Mouse (Mus musculus): ENCODE measurements around the gene Ldlr. TPM values are rescaled to one million over a fixed set of nuclear protein-coding genes. Genes with fewer than 3 reads are reported as not detected.
"Not testable (repeated sequence)": the region's sequence is repeated elsewhere in the genome, so short reads cannot be mapped to it uniquely, and the experiment has no call there.

Ldlr gene
- polyA plus RNA-seq, 1 experiment from 2014 or later, result 86.7 TPM

DNA sequence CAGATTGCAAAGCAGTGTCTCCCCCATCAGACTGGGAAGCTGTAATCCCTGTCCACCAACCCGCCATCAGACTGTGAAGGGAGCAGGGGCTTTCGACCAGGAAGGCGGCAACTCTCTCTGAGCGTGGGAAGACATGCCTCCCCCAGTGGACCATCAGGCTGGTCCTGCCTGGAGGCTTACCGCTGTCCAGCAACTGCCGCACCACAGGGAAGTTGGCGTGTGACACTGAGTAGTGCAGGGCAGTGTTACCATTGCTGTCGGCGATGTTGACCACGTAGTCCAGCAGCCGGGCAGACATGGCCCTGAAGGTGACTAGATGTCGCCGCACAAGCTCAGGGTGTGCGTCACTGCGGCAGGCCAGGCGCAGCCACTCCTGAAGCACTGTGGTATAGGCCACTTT lies 51.1 kb downstream of the Ldlr start:
- H3K4me3 ChIP-seq (ENCODE audit: low read length), result no peak overlapping the region
- peaks cover 38% of the 10 kb centered on the region for H3K36me3 ChIP-seq (ENCODE audit: control insufficient read depth, insufficient read depth, low read length)
- H3K27ac ChIP-seq (ENCODE audit: low read length), result no peak overlapping the region
- no peaks in the 10 kb centered on the region for H3K9me3 ChIP-seq (ENCODE audit: control insufficient read depth, low read length)
- no peaks in the 10 kb centered on the region for H3K27me3 ChIP-seq (replicated peaks; ENCODE audit: control insufficient read depth, insufficient read depth, low read length)
- H3K4me2 ChIP-seq (ENCODE audit: low read depth, low read length), result no peak overlapping the region
- no peaks in the 10 kb centered on the region for H3K4me1 ChIP-seq (ENCODE audit: control insufficient read depth, insufficient read depth, low read length)
- WGBS, result 92% methylated on average over 16 of the region's 16 CpGs
- H3K9ac ChIP-seq (ENCODE audit: low read depth, low read length), result no peak overlapping the region
- no peak for ATAC-seq

- no peaks in the 10 kb centered on the region for H3K27me3 ChIP-seq (replicated peaks; ENCODE audit: control insufficient read depth, insufficient read depth, low read length)
- H3K36me3 ChIP-seq (ENCODE audit: control insufficient read depth, insufficient read depth, low read length), result peaks cover 39% of the 10 kb centered on the region
- WGBS, result 88% methylated on average over 3 of the region's 3 CpGs
- H3K4me2 ChIP-seq (ENCODE audit: low read depth, low read length), result no peak overlapping the region
- no peaks in the 10 kb centered on the region for H3K4me1 ChIP-seq (ENCODE audit: control insufficient read depth, insufficient read depth, low read length)
- H3K27ac ChIP-seq (ENCODE audit: low read length), result no peak overlapping the region
- no peak for ATAC-seq
- no peak overlapping the region for H3K9ac ChIP-seq (ENCODE audit: low read depth, low read length)
- H3K4me3 ChIP-seq (ENCODE audit: low read length), result no peak overlapping the region
- H3K9me3 ChIP-seq (ENCODE audit: control insufficient read depth, low read length), result no peaks in the 10 kb centered on the region
These were observed 54.4 kb downstream of the Ldlr start for GRCm38 (mm10) chr9:21777726-21778125.

DNA sequence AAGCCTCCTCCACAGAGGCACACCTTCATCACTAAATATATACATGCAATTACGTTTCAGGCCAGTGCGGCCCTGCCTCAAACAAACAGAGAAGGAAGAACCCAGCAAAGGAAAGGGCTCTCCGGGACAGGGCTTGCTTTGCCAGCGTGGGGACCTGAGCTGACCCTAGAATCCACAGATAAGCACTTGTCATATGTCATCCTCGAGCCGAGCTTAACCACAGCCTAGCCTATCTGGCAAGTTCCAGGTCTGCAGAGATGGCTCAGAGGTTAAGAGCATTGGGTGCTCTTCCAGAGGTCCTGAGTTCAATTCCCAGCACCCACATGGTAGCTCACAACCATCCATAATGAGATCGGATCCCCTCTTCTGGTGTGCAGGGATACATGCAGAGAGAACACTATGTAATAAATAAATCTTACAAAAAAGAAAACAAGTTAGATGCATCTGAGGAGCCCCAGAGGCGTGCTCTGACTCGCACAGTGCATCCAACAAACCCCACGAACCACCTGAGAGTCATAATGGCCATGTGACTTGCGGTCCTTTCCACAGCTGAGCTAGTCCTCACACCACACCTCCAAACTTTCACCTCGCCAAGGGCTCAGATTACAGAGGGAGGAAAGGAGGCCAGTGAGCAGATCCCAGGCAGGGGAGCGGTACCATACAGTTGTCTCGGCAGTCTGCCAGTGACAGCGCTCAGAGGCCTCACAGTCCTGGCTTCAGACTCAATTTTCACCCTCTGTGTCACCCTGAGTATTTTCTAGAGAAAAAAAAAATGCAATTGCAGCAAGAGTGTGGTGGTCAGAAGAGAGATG lies 58.6 kb downstream of the Ldlr start:
- Histone ChIP-seq H3K9me3 (ENCODE audit: control insufficient read depth, low read length) (no peaks in the 10 kb centered on the region), H3K4me1 (ENCODE audit: control insufficient read depth, insufficient read depth, low read length) (peaks cover 8% of the 10 kb centered on the region; the same call in 1 of the 2 replicates), H3K27ac (ENCODE audit: low read length) (no peak overlapping the region), H3K4me3 (ENCODE audit: low read length) (no peak overlapping the region), H3K4me2 (ENCODE audit: low read depth, low read length) (no peak overlapping the region), H3K9ac (ENCODE audit: low read depth, low read length) (no peak overlapping the region), H3K27me3 (replicated peaks; ENCODE audit: control insufficient read depth, insufficient read depth, low read length) (no peaks in the 10 kb centered on the region), H3K36me3 (ENCODE audit: control insufficient read depth, insufficient read depth, low read length) (peaks cover 34% of the 10 kb centered on the region)
- WGBS, result 75% methylated on average over 15 of the region's 15 CpGs
- ATAC-seq, result no peak; the same call in 1 of the 2 replicates

DNA sequence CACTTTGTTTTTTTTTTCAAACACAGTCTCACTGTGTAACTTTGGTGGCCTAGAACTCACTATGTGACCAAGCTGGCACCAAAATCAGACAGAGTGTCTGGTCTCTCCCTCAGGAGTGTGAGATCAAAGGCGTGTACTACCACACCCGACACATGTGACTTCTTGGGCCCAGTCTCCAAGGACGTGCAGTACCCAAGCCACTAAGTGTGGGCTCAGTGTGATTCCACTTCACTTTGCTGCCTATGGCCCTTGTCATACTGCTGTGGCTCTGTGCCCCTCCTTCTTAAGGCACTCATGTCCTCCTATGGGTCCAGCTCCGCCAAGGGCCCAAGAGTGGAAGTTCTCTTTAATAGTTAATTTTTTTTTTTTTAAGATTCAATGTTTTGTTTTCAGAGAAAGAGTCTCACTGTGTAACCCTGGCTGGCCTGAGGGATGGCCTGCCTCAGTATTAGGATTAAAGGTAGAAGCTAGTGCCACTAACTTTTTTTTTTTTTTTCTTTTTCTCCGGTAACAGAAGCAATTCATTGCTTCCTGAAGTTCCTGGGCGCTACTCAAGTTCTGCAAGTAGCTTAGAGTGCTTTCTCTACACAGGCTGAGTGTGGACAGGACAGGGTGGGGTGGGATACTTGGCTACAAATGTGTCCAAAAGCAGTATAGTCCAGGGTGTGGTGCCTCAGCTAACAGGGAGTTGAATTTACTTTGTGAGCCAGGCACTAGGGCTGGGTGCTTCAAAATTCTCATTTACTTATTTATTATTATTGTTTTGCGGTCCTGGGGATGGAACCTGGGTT lies 61.4 kb downstream of the Ldlr start:
- peak; percentile 36 for ATAC-seq
- 81% methylated on average over 7 of the region's 7 CpGs for WGBS
- Histone ChIP-seq H3K9ac (ENCODE audit: low read depth, low read length) (no peak overlapping the region), H3K4me3 (ENCODE audit: low read length) (no peak overlapping the region), H3K36me3 (ENCODE audit: control insufficient read depth, insufficient read depth, low read length) (peaks cover 15% of the 10 kb centered on the region), H3K27me3 (replicated peaks; ENCODE audit: control insufficient read depth, insufficient read depth, low read length) (no peaks in the 10 kb centered on the region), H3K4me1 (ENCODE audit: control insufficient read depth, insufficient read depth, low read length) (peaks cover 19% of the 10 kb centered on the region), H3K27ac (ENCODE audit: low read length) (no peak overlapping the region), H3K9me3 (ENCODE audit: control insufficient read depth, low read length) (no peaks in the 10 kb centered on the region), H3K4me2 (ENCODE audit: low read depth, low read length) (no peak overlapping the region)

- not testable (repeated sequence) for H3K9ac ChIP-seq (ENCODE audit: low read depth, low read length); H3K27me3 ChIP-seq (replicated peaks; ENCODE audit: control insufficient read depth, insufficient read depth, low read length); ATAC-seq; H3K9me3 ChIP-seq (ENCODE audit: control insufficient read depth, low read length); H3K4me3 ChIP-seq (ENCODE audit: low read length); H3K27ac ChIP-seq (ENCODE audit: low read length); H3K36me3 ChIP-seq (ENCODE audit: control insufficient read depth, insufficient read depth, low read length); H3K4me2 ChIP-seq (ENCODE audit: low read depth, low read length)
- 85% methylated on average over 1 of the region's 2 CpGs for WGBS
- H3K4me1 ChIP-seq (ENCODE audit: control insufficient read depth, insufficient read depth, low read length), result peaks cover 19% of the 10 kb centered on the region
These were observed 63.0 kb downstream of the Ldlr start for GRCm38 (mm10) chr9:21786309-21786708.

GRCm38 (mm10) chr9:21786906-21787305 lies 63.6 kb downstream of the Ldlr start:
- 19% methylated on average over 6 of the region's 6 CpGs for WGBS
- Histone ChIP-seq H3K9ac (ENCODE audit: low read depth, low read length) (no peak overlapping the region), H3K27ac (ENCODE audit: low read length) (no peak overlapping the region), H3K4me1 (ENCODE audit: control insufficient read depth, insufficient read depth, low read length) (peaks cover 21% of the 10 kb centered on the region), H3K9me3 (ENCODE audit: control insufficient read depth, low read length) (no peaks in the 10 kb centered on the region), H3K36me3 (ENCODE audit: control insufficient read depth, insufficient read depth, low read length) (peaks cover 9% of the 10 kb centered on the region), H3K27me3 (replicated peaks; ENCODE audit: control insufficient read depth, insufficient read depth, low read length) (no peaks in the 10 kb centered on the region), H3K4me3 (ENCODE audit: low read length) (no peak overlapping the region), H3K4me2 (ENCODE audit: low read depth, low read length) (no peak overlapping the region)
- ATAC-seq, result peak; percentile 46; the same call in 1 of the 2 replicates

DNA sequence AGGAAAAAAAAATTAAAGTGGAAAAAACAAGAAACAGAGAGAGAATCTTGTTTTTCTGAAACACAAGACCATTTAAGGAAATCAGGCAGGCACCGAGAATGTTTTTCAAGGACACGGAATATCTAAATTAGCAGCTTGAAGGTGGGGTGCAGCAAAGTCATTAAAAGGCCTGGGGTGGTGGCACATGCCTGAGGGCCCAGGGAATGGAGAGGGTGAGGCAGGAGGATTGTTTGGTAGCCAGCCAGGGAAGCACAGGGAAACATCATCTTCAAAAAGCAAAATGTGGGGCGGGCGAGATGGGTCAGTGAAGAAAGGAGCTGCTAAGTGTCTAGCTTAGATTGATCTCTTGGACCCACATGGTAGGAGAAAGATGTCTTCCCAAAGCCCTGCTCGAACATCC lies 64.4 kb downstream of the Ldlr start:
- no peaks in the 10 kb centered on the region for H3K27me3 ChIP-seq (replicated peaks; ENCODE audit: control insufficient read depth, insufficient read depth, low read length)
- H3K4me1 ChIP-seq (ENCODE audit: control insufficient read depth, insufficient read depth, low read length), result peaks cover 28% of the 10 kb centered on the region
- WGBS, result 72% methylated on average over 5 of the region's 5 CpGs
- no peak for ATAC-seq
- no peak overlapping the region for H3K4me2 ChIP-seq (ENCODE audit: low read depth, low read length)
- peaks cover 9% of the 10 kb centered on the region for H3K36me3 ChIP-seq (ENCODE audit: control insufficient read depth, insufficient read depth, low read length)
- peak overlapping the region; percentile 23; the same call in 1 of the 2 replicates for H3K27ac ChIP-seq (ENCODE audit: low read length)
- no peaks in the 10 kb centered on the region for H3K9me3 ChIP-seq (ENCODE audit: control insufficient read depth, low read length)
- H3K9ac ChIP-seq (ENCODE audit: low read depth, low read length), result no peak overlapping the region
- H3K4me3 ChIP-seq (ENCODE audit: low read length), result no peak overlapping the region

DNA sequence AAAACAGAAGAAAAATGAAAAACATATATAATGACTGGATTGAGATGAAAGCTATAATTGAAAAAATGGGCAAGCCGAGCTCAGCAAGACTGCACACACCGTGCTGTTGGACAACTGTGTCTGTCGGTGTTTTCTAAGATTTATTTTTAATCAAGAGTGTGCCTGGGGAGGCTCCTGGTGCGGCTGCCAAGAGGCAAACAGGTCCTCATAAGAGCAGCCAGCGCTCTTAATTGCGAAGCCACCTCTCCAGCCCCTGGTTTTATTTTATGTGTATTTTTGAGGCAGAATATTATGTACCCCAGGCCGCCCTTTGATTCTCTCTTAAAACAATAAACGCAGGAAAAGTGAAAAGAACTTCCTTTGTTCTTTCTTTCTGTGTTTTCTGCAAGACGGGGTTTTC lies 65.0 kb downstream of the Ldlr start:
- WGBS, result 70% methylated on average over 9 of the region's 9 CpGs
- ATAC-seq, result no peak
- Histone ChIP-seq H3K36me3 (ENCODE audit: control insufficient read depth, insufficient read depth, low read length) (peaks cover 13% of the 10 kb centered on the region), H3K4me1 (ENCODE audit: control insufficient read depth, insufficient read depth, low read length) (peaks cover 31% of the 10 kb centered on the region), H3K4me3 (ENCODE audit: low read length) (no peak overlapping the region), H3K4me2 (ENCODE audit: low read depth, low read length) (no peak overlapping the region), H3K27ac (ENCODE audit: low read length) (no peak overlapping the region), H3K27me3 (replicated peaks; ENCODE audit: control insufficient read depth, insufficient read depth, low read length) (no peaks in the 10 kb centered on the region), H3K9ac (ENCODE audit: low read depth, low read length) (no peak overlapping the region), H3K9me3 (ENCODE audit: control insufficient read depth, low read length) (no peaks in the 10 kb centered on the region)

DNA sequence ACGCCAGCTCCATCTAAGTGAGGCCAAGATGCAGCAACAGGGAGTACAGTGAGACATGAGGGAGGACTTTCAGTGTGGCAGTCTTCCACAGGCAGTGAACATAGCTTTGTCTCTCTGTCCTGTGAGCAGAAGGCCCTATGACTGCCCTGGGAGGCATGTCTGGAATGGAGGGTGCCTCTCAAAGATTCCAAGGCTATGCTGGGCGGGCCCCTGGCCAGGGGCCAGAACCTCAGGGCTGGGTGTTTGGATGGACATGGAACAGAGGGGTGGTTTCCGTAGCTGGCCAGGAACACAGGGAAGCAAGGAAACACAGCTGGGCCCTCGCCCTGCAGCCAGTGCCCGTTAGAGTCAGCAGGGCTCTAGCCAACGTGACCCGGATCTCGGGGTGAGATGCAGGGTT lies 68.6 kb downstream of the Ldlr start:
- peak overlapping the region; percentile 8 for H3K27ac ChIP-seq (ENCODE audit: low read length)
- H3K9ac ChIP-seq (ENCODE audit: low read depth, low read length), result peak overlapping the region; percentile 6; the same call in 1 of the 2 replicates
- H3K4me2 ChIP-seq (ENCODE audit: low read depth, low read length), result no peak overlapping the region
- peak; percentile 63 for ATAC-seq
- peaks cover 33% of the 10 kb centered on the region for H3K4me1 ChIP-seq (ENCODE audit: control insufficient read depth, insufficient read depth, low read length)
- whole genome bisulfite sequencing, result 59% methylated on average over 8 of the region's 8 CpGs
- no peaks in the 10 kb centered on the region for H3K27me3 ChIP-seq (replicated peaks; ENCODE audit: control insufficient read depth, insufficient read depth, low read length)
- no peak overlapping the region for H3K4me3 ChIP-seq (ENCODE audit: low read length)
- no peaks in the 10 kb centered on the region for H3K9me3 ChIP-seq (ENCODE audit: control insufficient read depth, low read length)
- H3K36me3 ChIP-seq (ENCODE audit: control insufficient read depth, insufficient read depth, low read length), result peaks cover 17% of the 10 kb centered on the region

All from intestine, embryonic 16.5 days (tissue).